Comparison of ENCODE assay signal across 9 mouse cellular contexts in the genomic region with DNA sequence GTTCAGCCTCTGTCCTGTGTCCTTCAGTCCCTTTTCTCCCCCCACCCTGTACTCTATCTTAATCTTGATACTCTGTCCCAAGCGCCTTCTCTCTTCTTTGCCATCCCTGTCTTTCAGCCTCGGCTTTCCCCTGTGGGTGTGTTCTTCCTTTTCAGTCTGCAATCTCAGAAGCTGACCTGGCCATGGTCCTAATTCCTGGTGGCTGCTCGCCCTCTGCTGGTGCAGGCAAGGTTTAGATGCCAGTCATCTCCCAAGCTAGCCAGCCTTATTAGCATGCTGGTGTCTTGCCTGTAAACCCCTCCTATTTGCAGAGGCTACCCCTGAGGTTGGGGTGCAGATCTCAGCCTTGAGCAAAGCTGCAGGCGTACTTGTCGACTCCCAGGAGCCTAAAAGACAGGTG. TPM values are rescaled to one million over a fixed set of nuclear protein-coding genes. Genes with fewer than 3 reads are reported as not detected.
DNase-seq lines count a peak whose midpoint lies in the region; ATAC-seq and TF ChIP-seq lines count a peak whose summit lies in the region.
"Had no signal": no experiment of that assay in that cellular context is flagged by ENCODE, and none has a peak within 500 bp of the region (broad histone marks: within the 10 kb centered on the region; RNA-seq: fewer than 3 reads in every experiment).

No protein-coding gene starts in this region.

- H3K9me3 ChIP-seq in embryonic facial prominence, embryonic 11.5 days (replicated peaks; ENCODE audit: control insufficient read depth, low read length) = no peaks in the 10 kb centered on the region
- no peaks in the 10 kb centered on the region for H3K9me3 ChIP-seq in heart, embryonic 12.5 days (replicated peaks)
- H3K9me3 ChIP-seq in kidney, postnatal 0 days (replicated peaks; ENCODE audit: low read length) = no peaks in the 10 kb centered on the region
- no peaks in the 10 kb centered on the region for H3K9me3 ChIP-seq in liver, embryonic 11.5 days (ENCODE audit: control insufficient read depth, low read length)
- H3K9me3 ChIP-seq in neural tube, embryonic 13.5 days = no peaks in the 10 kb centered on the region
- H3K9me3 ChIP-seq: embryonic facial prominence, embryonic 15.5 days had no signal

- 12% methylated on average over 5 of the region's 5 CpGs for WGBS in embryonic facial prominence, embryonic 11.5 days
- WGBS in heart, embryonic 12.5 days = 9% methylated on average over 5 of the region's 5 CpGs
- 13% methylated on average over 5 of the region's 5 CpGs for WGBS in kidney, postnatal 0 days
- WGBS in liver, embryonic 11.5 days = 9% methylated on average over 5 of the region's 5 CpGs
- 17% methylated on average over 5 of the region's 5 CpGs for WGBS in neural tube, embryonic 13.5 days

- H3K4me3 ChIP-seq in C2C12 (ENCODE audit: insufficient read depth, poor library complexity, severe bottlenecking) = no peak overlapping the region
- H3K4me3 ChIP-seq in embryonic facial prominence, embryonic 11.5 days (ENCODE audit: low read depth, low read length) = no peak overlapping the region
- H3K4me3 ChIP-seq in heart, embryonic 12.5 days = no peak overlapping the region
- H3K4me3 ChIP-seq in kidney, postnatal 0 days (replicated peaks; ENCODE audit: low read depth, low read length) = no peak overlapping the region
- no peak overlapping the region for H3K4me3 ChIP-seq in liver, embryonic 11.5 days (ENCODE audit: low read depth, low read length)
- H3K4me3 ChIP-seq in neural tube, embryonic 13.5 days = no peak overlapping the region
- H3K4me3 ChIP-seq: embryonic facial prominence, embryonic 15.5 days had no signal

- no peak overlapping the region for H3ac ChIP-seq in C2C12 (ENCODE audit: control insufficient read depth, insufficient read length, low read depth)

- no peaks in the 10 kb centered on the region for H3K79me2 ChIP-seq in C2C12 (ENCODE audit: control insufficient read depth, insufficient read depth)

- peak; percentile 84 for DNase-seq in adrenal gland, postnatal 10 days
- peak; percentile 80 for DNase-seq in embryonic facial prominence, embryonic 11.5 days (ENCODE audit: low spot score)
- peak; percentile 90 for DNase-seq in kidney, postnatal 0 days (ENCODE audit: low spot score)
- peak; percentile 58 for DNase-seq in liver, embryonic 11.5 days (ENCODE audit: low spot score)
- peak; percentile 54 for DNase-seq in yolk sac, embryonic 10.5 days (ENCODE audit: low spot score)

- no peaks in the 10 kb centered on the region for H3K36me3 ChIP-seq in C2C12 (ENCODE audit: control insufficient read depth, insufficient read depth)
- no peaks in the 10 kb centered on the region for H3K36me3 ChIP-seq in embryonic facial prominence, embryonic 11.5 days (replicated peaks; ENCODE audit: control insufficient read depth, insufficient read depth, low read depth, low read length)
- H3K36me3 ChIP-seq in heart, embryonic 12.5 days = no peaks in the 10 kb centered on the region
- H3K36me3 ChIP-seq in kidney, postnatal 0 days (ENCODE audit: insufficient read depth, low read length) = no peaks in the 10 kb centered on the region
- no peaks in the 10 kb centered on the region for H3K36me3 ChIP-seq in liver, embryonic 11.5 days (ENCODE audit: control insufficient read depth, insufficient read depth, low read length)
- H3K36me3 ChIP-seq in neural tube, embryonic 13.5 days = no peaks in the 10 kb centered on the region
- H3K36me3 ChIP-seq: embryonic facial prominence, embryonic 15.5 days had no signal

- H3K79me3 ChIP-seq in C2C12 (ENCODE audit: low read depth) = no peaks in the 10 kb centered on the region

- no peak overlapping the region for H3K9ac ChIP-seq in embryonic facial prominence, embryonic 11.5 days (replicated peaks; ENCODE audit: low read length)
- H3K9ac ChIP-seq in heart, embryonic 12.5 days = peak overlapping the region; percentile 59
- H3K9ac ChIP-seq in kidney, postnatal 0 days (ENCODE audit: low read depth, low read length) = no peak overlapping the region
- no peak overlapping the region for H3K9ac ChIP-seq in liver, embryonic 11.5 days (ENCODE audit: low read depth, low read length)
- no peak overlapping the region for H3K9ac ChIP-seq in neural tube, embryonic 13.5 days
- H3K9ac ChIP-seq: embryonic facial prominence, embryonic 15.5 days had no signal

- peaks cover 9% of the 10 kb centered on the region for H3K27me3 ChIP-seq in C2C12 (ENCODE audit: control insufficient read depth, insufficient read depth, insufficient read length)
- no peaks in the 10 kb centered on the region for H3K27me3 ChIP-seq in embryonic facial prominence, embryonic 11.5 days (ENCODE audit: control insufficient read depth, insufficient read depth, low read length)
- peaks cover 49% of the 10 kb centered on the region for H3K27me3 ChIP-seq in heart, embryonic 12.5 days (replicated peaks)
- H3K27me3 ChIP-seq in kidney, postnatal 0 days (ENCODE audit: insufficient read depth, low read length) = no peaks in the 10 kb centered on the region
- H3K27me3 ChIP-seq in liver, embryonic 11.5 days (replicated peaks; ENCODE audit: control insufficient read depth, insufficient read depth, low read length) = peaks cover 22% of the 10 kb centered on the region
- H3K27me3 ChIP-seq in neural tube, embryonic 13.5 days = peaks cover 11% of the 10 kb centered on the region

- no peak for ATAC-seq in embryonic facial prominence, embryonic 11.5 days (replicated peaks; ENCODE audit: insufficient number of reproducible peaks, low FRiP score, low TSS enrichment, low read depth)
- ATAC-seq in heart, embryonic 12.5 days (ENCODE audit: insufficient number of reproducible peaks, low FRiP score) = no peak
- no peak for ATAC-seq in kidney, postnatal 0 days (replicated peaks; ENCODE audit: low FRiP score, low read depth)
- no peak for ATAC-seq in liver, embryonic 11.5 days (replicated peaks; ENCODE audit: low FRiP score)
- ATAC-seq in neural tube, embryonic 13.5 days (ENCODE audit: low read depth) = peak; percentile 75; the same call in 1 of the 2 replicates

- H3K27ac ChIP-seq in embryonic facial prominence, embryonic 11.5 days (replicated peaks; ENCODE audit: low read depth, low read length) = no peak overlapping the region
- H3K27ac ChIP-seq in heart, embryonic 12.5 days (ENCODE audit: poor library complexity, severe bottlenecking) = no peak overlapping the region
- H3K27ac ChIP-seq in kidney, postnatal 0 days = no peak overlapping the region
- H3K27ac ChIP-seq in liver, embryonic 11.5 days (ENCODE audit: low read depth, low read length) = no peak overlapping the region
- H3K27ac ChIP-seq in neural tube, embryonic 13.5 days (replicated peaks) = no peak overlapping the region
- H3K27ac ChIP-seq: embryonic facial prominence, embryonic 15.5 days had no signal

- no peaks in the 10 kb centered on the region for H3K4me1 ChIP-seq in embryonic facial prominence, embryonic 11.5 days (ENCODE audit: control insufficient read depth, insufficient read depth, low read length)
- peaks cover 19% of the 10 kb centered on the region for H3K4me1 ChIP-seq in heart, embryonic 12.5 days (replicated peaks)
- H3K4me1 ChIP-seq in kidney, postnatal 0 days (replicated peaks; ENCODE audit: insufficient read depth, low read length) = no peaks in the 10 kb centered on the region
- H3K4me1 ChIP-seq in liver, embryonic 11.5 days (replicated peaks; ENCODE audit: control insufficient read depth, insufficient read depth, low read length) = no peaks in the 10 kb centered on the region; the same call in 1 of the 2 replicates
- H3K4me1 ChIP-seq in neural tube, embryonic 13.5 days (replicated peaks) = peaks cover 6% of the 10 kb centered on the region; the same call in 1 of the 2 replicates

- H3K4me2 ChIP-seq in embryonic facial prominence, embryonic 11.5 days (ENCODE audit: low read depth, low read length) = no peak overlapping the region
- H3K4me2 ChIP-seq in heart, embryonic 12.5 days = no peak overlapping the region
- H3K4me2 ChIP-seq in kidney, postnatal 0 days (ENCODE audit: low read length) = no peak overlapping the region
- no peak overlapping the region for H3K4me2 ChIP-seq in liver, embryonic 11.5 days
- H3K4me2 ChIP-seq in neural tube, embryonic 13.5 days = no peak overlapping the region
- H3K4me2 ChIP-seq: embryonic facial prominence, embryonic 15.5 days had no signal

- TF ChIP-seq CTCF in C2C12 (IDR thresholded peaks at IDR 0.05; ENCODE audit: control insufficient read depth, insufficient read depth, insufficient read length) = peak; percentile 88
- TF ChIP-seq CTCF in kidney, postnatal 0 days (IDR thresholded peaks at IDR 0.05; ENCODE audit: low read depth) = peak; percentile 95

RNA-seq across cellular contexts. Expression of gene Ccdc155, which starts 6.3 kb away (rescaled TPM):
- polyA plus RNA-seq in C2C12 (2012; fragmentation: generic; extraction: Trizol) = not detected
- under 1 TPM in 1 of 2 experiments, not detected in 1; 0.36 TPM for total RNA-seq in adrenal gland, postnatal 10 days (2021)
- polyA plus RNA-seq in embryonic facial prominence, embryonic 11.5 days (2014; fragmentation: Nextera tagmentation; extraction: Ambion mirVana) = 0.41 and 0.42 TPM in 2 replicates
- polyA plus RNA-seq in heart, embryonic 12.5 days (2016; fragmentation: Nextera tagmentation; extraction: Ambion mirVana) = 0.62 and 0.70 TPM in 2 replicates
- polyA plus RNA-seq in kidney, postnatal 0 days (2015; fragmentation: Nextera tagmentation; extraction: Ambion mirVana) = 0.36 and 0.43 TPM in 2 replicates
- 0.17 and 0.53 TPM in 2 replicates for polyA plus RNA-seq in liver, embryonic 11.5 days (2014; fragmentation: Nextera tagmentation; extraction: Ambion mirVana)
- polyA plus RNA-seq in neural tube, embryonic 13.5 days (2015; fragmentation: Nextera tagmentation; extraction: Ambion mirVana) = 0.29 and 0.45 TPM in 2 replicates

RNA-seq across cellular contexts. Expression of gene Dkkl1, which starts 13.5 kb away (rescaled TPM):
- 0.07 TPM for polyA plus RNA-seq in C2C12 (2012; fragmentation: generic; extraction: Trizol)
- under 1 TPM in 1 of 2 experiments, not detected in 1; 0.30 TPM for total RNA-seq in adrenal gland, postnatal 10 days (2021)
- polyA plus RNA-seq in embryonic facial prominence, embryonic 11.5 days (2014; fragmentation: Nextera tagmentation; extraction: Ambion mirVana) = 1.8 and 2.3 TPM in 2 replicates
- polyA plus RNA-seq in heart, embryonic 12.5 days (2016; fragmentation: Nextera tagmentation; extraction: Ambion mirVana) = 0.99 and 1.5 TPM in 2 replicates
- polyA plus RNA-seq in kidney, postnatal 0 days (2015; fragmentation: Nextera tagmentation; extraction: Ambion mirVana) = 0.47 and 1.3 TPM in 2 replicates
- polyA plus RNA-seq in liver, embryonic 11.5 days (2014; fragmentation: Nextera tagmentation; extraction: Ambion mirVana) = 2.8 TPM in 2 replicates
- 14.6 and 19.8 TPM in 2 replicates for polyA plus RNA-seq in neural tube, embryonic 13.5 days (2015; fragmentation: Nextera tagmentation; extraction: Ambion mirVana)

RNA-seq across cellular contexts. Expression of gene Tead2, which starts 17.1 kb away (rescaled TPM):
- 127 TPM for polyA plus RNA-seq in C2C12 (2012; fragmentation: generic; extraction: Trizol)
- 10 to 100 TPM; 21.0 to 24.0 TPM for total RNA-seq in adrenal gland, postnatal 10 days (2021)
- 276 and 285 TPM in 2 replicates for polyA plus RNA-seq in embryonic facial prominence, embryonic 11.5 days (2014; fragmentation: Nextera tagmentation; extraction: Ambion mirVana)
- 131 and 138 TPM in 2 replicates for polyA plus RNA-seq in heart, embryonic 12.5 days (2016; fragmentation: Nextera tagmentation; extraction: Ambion mirVana)
- 94.3 and 112 TPM in 2 replicates for polyA plus RNA-seq in kidney, postnatal 0 days (2015; fragmentation: Nextera tagmentation; extraction: Ambion mirVana)
- 69.3 and 75.9 TPM in 2 replicates for polyA plus RNA-seq in liver, embryonic 11.5 days (2014; fragmentation: Nextera tagmentation; extraction: Ambion mirVana)
- 65.9 and 85.5 TPM in 2 replicates for polyA plus RNA-seq in neural tube, embryonic 13.5 days (2015; fragmentation: Nextera tagmentation; extraction: Ambion mirVana)

RNA-seq across cellular contexts. Expression of gene Pth2, which starts 17.6 kb away (rescaled TPM):
- not detected for polyA plus RNA-seq in C2C12 (2012; fragmentation: generic; extraction: Trizol)
- not detected for total RNA-seq in adrenal gland, postnatal 10 days (2021)
- polyA plus RNA-seq in embryonic facial prominence, embryonic 11.5 days (2014; fragmentation: Nextera tagmentation; extraction: Ambion mirVana) = not detected in 2 replicates
- 0.40 TPM in 1 of 2 replicates, not detected in the other for polyA plus RNA-seq in heart, embryonic 12.5 days (2016; fragmentation: Nextera tagmentation; extraction: Ambion mirVana)
- polyA plus RNA-seq in kidney, postnatal 0 days (2015; fragmentation: Nextera tagmentation; extraction: Ambion mirVana) = not detected in 2 replicates
- polyA plus RNA-seq in liver, embryonic 11.5 days (2014; fragmentation: Nextera tagmentation; extraction: Ambion mirVana) = not detected in 2 replicates
- not detected in 2 replicates for polyA plus RNA-seq in neural tube, embryonic 13.5 days (2015; fragmentation: Nextera tagmentation; extraction: Ambion mirVana)
- polyA plus RNA-seq: embryonic facial prominence, embryonic 15.5 days had no signal

RNA-seq across cellular contexts. Expression of gene Gfy, which starts 19.1 kb away (rescaled TPM):
- polyA plus RNA-seq in C2C12 (2012; fragmentation: generic; extraction: Trizol) = not detected
- total RNA-seq in adrenal gland, postnatal 10 days (2021) = not detected
- 0.52 and 0.81 TPM in 2 replicates for polyA plus RNA-seq in embryonic facial prominence, embryonic 11.5 days (2014; fragmentation: Nextera tagmentation; extraction: Ambion mirVana)
- polyA plus RNA-seq in heart, embryonic 12.5 days (2016; fragmentation: Nextera tagmentation; extraction: Ambion mirVana) = not detected in 2 replicates
- not detected in 2 replicates for polyA plus RNA-seq in kidney, postnatal 0 days (2015; fragmentation: Nextera tagmentation; extraction: Ambion mirVana)
- not detected in 2 replicates for polyA plus RNA-seq in liver, embryonic 11.5 days (2014; fragmentation: Nextera tagmentation; extraction: Ambion mirVana)
- not detected in 2 replicates for polyA plus RNA-seq in neural tube, embryonic 13.5 days (2015; fragmentation: Nextera tagmentation; extraction: Ambion mirVana)
